Mouse (Mus musculus) splenic B cell, adult 2 months (primary cell): ENCODE measurements around the gene Zfp273.
"Not testable (repeated sequence)": the region's sequence is repeated elsewhere in the genome, so short reads cannot be mapped to it uniquely, and the experiment has no call there.

Source experiments
- DNase-seq: peaks from one replicate; pipeline ENCODE4 v3.0.0-alpha.2; 2011; ENCODE audit warnings: low read depth, low spot score
- H3K27me3 ChIP-seq: 2 replicates; pipeline ENCODE4 v1.6.1; 2012; ENCODE audit warnings: mild to moderate bottlenecking, low read length, moderate library complexity, mixed read lengths; ENCODE audit not compliant: control insufficient read depth, poor library complexity, insufficient read depth, severe bottlenecking
- H3K36me3 ChIP-seq: 2 replicates; pipeline ENCODE4 v1.6.1; 2012; ENCODE audit warnings: mild to moderate bottlenecking, low read length, moderate library complexity, mixed read lengths; ENCODE audit not compliant: control insufficient read depth, poor library complexity, insufficient read depth, severe bottlenecking

The Zfp273 gene

DNA sequence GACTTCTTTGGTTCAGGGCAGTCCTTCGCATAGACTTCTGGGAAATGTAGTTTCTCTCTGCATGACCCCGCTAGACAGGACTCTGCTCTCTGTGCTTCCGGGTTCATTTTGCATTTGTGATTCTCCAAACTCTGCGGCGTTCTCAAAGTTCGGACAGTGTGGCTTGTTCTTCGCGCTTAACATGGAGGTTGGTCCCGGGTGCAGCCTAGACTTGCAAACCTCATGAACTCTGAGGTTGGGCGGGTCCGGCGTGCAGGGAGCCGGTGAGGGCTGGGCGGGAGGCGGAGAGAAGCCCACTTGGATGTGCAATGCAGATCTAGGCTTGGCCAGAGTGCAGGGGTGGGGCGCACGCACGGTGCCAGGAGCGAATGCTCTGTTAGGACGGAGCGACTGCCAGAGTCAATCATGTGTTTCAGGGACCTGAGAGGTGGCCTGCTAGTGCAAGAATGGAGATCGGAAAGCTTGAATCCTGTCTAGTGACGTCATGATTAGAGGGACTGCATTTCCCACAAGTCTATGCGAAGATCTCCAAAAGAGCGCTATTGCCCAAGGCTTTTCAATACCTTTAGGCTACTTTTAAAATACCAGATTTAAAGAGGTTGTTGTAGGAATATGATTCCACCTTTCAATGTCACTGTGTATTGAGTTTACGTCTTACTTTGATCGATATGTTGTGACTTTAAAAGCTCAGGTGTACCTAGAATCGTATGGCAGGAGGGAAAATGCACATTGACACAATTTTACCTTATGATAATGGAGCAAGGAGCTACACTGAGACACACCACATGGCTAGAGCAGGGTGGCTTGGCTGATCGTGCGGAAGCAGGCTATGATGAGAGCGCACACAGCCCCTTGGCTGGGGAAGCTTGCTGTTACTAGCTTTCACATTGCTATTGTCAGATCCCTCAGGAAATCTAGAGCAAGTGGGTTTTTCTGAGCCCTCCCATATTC, at the start of gene Zfp273:
Gene Zfp273, plus strand, starts transcription at position 31 of the 951 bp plus-strand sequence.
- no peaks in the 10 kb centered on the region for H3K27me3 ChIP-seq
- peak; percentile 87 for DNase-seq
- H3K36me3 ChIP-seq: no peaks in the 10 kb centered on the region

DNA sequence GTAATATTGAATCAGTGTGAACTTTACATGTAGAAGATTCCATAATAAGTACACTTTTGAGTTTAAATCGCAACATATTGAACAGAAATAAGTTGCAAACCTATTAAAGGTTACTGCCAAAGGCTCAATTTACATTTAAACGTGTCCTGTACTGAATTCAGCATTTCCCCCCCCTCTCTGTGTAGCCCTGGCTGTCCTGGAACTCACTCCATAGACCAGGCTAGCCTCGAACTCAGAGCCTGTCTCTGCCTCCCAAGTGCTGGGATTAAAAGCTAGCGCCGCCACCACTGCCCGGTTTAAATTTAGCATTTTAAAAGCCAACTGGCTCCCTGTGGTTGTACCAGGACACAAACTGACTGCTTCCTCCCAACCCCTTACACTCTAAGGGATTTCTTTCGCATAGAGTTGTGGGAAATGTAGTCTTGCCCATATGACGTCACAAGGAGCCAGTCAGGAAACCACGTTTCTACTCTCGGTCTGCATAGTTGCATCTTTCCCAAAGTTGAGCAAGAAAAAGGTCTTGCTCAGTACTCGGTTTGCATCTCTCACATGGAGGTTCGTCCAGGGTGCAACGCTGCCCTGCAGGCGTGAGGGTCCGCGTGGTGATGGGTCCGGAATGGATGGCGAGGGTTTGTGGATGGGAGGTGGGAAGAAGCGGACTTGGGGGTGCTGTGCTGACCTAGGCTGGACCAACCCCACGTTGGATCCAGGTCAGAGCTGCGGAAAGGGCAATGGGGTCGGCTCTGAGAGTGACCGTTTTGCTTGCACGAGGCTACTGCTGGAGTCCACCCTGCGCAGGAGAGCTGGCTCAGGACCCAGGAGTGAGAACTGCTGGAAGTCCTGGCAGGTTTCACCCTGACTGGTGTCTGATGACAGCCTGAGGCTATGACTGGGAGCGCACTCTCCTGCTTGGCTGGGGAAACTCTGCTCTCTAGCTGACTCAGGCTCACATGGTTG, 34.0 kb upstream of the Zfp273 start, which contains the start of gene Zfp493:
Gene Zfp493, plus strand, starts transcription at position 429 of the 957 bp plus-strand sequence.
- Histone ChIP-seq H3K27me3 (no peaks in the 10 kb centered on the region), H3K36me3 (no peaks in the 10 kb centered on the region)
- peak; percentile 77 for DNase-seq

DNA sequence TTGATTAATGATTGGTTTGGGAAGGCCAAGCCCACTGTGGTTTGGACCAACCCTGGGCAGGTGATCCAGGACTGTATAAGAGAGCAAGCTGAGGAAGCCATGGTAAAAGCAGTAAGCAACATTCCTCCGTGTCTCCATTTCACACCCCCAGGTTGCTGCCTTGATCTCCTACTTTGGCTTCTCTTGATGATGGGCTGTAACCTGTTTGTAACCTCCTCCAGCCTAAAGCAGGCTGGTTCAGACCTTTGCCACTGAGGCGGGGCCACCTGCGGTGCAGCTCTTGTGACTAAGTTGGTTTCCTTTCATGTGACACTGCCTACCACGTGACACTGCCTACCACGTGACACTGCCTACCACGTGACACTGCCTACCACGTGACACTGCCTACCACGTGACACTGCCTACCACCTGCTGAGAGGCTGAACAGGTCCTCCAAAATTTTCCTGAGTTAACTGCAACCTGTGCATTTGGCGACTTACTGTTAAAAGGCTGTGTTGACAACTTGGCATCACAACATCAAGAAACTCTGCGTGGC, 21.6 kb upstream of the Zfp273 start:
- Histone ChIP-seq H3K36me3 (0 out of 2 replicates have a peak, but pooled peaks cover 3% of the 10 kb centered on the region), H3K27me3 (no peaks in the 10 kb centered on the region)
- DNase-seq: no peak

DNA sequence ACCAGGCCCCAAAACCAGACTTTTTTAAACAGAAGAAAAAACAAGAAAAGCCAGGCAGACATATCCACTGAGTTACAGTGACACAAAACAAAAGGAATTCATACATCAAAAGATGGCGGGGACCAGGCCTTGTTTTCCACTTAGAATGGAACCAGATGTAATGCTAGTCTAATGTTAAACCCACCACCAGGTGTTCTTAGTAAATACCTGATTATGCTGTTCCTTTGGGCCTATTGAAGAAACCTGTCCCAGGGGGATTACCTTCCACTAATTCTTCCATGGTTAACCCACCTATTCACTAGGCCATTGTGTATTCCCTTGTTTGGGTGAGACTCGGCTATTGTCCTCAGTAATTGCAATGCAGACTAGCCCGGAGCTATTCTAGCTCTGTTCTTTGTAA, 14.9 kb upstream of the Zfp273 start:
- DNase-seq: no peak
- no peaks in the 10 kb centered on the region for H3K27me3 ChIP-seq
- H3K36me3 ChIP-seq: no peaks in the 10 kb centered on the region

DNA sequence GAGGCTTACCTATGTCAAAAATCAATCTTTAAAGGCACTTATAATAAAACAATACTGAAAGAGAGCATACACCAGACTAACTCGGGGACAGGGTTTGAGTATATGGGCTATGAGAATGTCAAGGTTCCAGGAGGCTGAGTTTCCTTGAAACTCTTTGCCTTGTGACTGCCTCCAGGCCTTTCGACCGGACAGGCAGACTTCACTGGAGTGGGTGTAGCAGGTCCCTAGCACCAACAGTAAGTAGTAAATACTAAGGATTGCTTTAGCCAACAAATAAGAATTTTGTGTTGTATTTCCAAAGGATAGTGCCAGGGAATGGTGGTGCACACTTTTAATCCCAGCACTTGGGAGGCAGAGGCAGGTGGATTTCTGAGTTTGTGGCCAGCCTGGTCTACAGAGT, 14.4 kb upstream of the Zfp273 start:
- DNase-seq, H3K27me3 ChIP-seq, H3K36me3 ChIP-seq: not testable (repeated sequence)

DNA sequence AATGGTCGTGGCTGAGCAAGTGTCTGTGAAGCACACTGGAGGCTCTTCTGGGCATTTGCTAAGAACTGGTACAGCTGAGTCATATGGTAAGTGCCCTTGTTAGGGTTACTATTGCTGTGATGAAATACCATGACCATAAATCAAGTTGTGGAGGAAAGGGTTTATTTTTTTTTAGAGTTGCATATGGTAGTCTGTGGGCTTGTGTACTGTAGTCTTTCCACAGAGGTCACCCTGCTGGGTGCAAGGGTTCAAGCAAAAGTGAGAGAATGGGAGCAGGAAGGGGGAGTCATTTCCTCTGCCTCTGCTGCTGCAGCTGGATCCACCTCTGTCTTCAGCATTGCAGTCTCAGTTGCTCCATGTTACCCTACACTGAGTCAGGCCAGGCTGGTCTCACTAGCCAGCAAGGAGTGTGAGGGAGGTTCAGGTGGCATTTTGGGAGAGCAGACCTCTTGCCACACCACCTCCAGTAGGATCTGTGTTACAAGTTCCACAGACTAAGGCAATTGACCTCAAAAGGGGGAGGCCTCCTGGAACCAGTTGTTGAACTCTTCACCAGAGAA, 1.8 kb upstream of the Zfp273 start:
- no peak for DNase-seq
- H3K27me3 ChIP-seq: no peaks in the 10 kb centered on the region
- H3K36me3 ChIP-seq: no peaks in the 10 kb centered on the region

DNA sequence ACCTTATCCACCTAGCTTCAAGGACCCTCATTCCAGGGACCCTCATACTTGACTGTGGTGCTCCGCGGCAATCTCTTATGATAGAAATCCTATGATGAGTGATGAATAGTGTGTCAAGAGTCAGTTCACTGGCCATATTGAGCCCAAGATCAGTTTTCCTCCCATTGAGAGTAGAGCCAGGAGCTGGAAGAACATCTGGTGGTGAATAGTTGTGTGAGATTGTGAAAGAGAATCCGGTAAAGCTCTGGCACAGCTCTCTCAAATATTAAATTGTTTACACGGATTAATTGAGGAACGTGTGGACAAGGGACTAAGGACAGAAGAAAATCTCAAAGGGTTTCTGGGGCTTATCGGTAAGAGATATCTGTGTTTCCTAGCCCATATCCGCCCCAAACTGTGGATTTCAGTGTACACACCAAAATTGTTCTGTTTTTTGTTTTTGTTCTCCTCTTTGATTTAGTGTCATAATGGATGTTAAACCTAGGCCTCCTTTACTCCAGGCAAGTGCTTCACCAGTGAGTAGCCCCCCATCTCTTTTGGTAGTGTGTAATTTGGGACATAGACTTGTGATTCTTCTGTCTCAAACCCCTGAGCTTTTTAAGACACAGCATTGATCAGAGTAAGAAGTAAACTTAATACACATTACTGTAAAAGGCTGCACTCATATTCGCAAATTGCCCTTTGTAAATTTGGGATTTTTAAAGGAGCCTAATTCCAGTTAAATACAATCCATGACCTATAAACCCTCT, 405 bp upstream of the Zfp273 start:
- H3K36me3 ChIP-seq: no peaks in the 10 kb centered on the region
- H3K27me3 ChIP-seq: no peaks in the 10 kb centered on the region
- DNase-seq: no peak

DNA sequence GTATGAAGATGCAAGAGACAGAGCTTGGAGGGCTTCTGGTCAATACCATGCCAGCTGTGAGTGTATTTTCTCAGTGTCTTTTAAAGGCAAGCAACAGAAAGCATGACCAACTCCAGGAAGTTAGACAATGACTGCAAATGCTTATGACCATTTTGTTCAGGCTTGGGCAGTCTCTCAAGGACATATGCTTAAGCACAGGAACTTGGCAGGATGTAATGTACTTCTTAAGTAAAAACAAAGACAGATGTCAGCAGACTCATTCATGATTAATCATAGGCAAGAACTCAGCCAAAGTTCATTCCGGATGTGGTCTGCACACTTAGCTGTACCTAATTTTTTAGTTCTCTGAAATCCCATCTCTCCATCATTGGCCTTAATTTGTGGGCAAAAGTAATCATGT, 5.1 kb downstream of the Zfp273 start:
- no peak for DNase-seq
- Histone ChIP-seq H3K36me3 (0 out of 2 replicates have a peak, but pooled peaks cover 3% of the 10 kb centered on the region), H3K27me3 (no peaks in the 10 kb centered on the region)

DNA sequence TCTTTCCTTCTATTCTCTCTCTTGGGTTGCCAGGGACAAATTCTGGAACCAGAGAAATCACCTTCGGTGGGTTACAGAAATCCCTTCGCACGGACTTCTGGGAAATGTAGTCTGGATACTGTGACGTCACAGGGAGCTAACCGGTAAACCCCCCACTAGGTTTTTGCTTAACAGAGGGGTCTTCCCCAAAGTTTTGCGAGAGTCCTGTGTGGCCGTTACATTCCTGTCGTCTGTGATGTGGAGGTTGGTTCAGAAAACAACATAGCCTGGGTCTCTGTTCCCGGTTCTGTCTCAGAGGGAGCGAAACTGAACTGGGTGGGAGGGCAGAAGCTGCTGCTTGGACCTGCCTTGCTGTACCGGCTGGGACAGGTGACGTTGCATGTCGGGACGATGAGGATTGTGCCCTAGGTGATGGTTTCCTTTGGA, 17.4 kb downstream of the Zfp273 start, which contains the start of gene Gm10037:
Gene Gm10037, plus strand, starts transcription at position 196 of the 426 bp plus-strand sequence.
- peak; percentile 78 for DNase-seq
- H3K27me3 ChIP-seq: no peaks in the 10 kb centered on the region
- no peaks in the 10 kb centered on the region for H3K36me3 ChIP-seq

DNA sequence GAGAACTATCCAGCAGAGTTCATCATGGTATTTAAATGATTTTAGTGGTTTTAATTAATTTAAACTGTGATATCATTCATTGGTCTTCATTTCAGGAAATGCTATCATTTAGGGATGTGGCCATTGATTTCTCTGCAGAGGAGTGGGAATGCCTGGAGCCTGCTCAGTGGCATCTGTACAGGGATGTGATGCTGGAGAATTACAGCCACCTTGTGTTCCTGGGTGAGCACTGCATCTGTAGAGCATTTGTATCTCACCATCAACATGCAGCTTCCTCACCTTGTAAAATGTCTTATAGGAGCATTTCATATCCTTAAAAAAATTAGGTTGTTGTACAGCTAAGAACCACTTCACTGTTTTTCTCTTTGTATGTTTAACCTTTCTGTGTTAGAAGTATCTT, 19.6 kb downstream of the Zfp273 start:
- H3K36me3 ChIP-seq, H3K27me3 ChIP-seq, DNase-seq: not testable (repeated sequence)

DNA sequence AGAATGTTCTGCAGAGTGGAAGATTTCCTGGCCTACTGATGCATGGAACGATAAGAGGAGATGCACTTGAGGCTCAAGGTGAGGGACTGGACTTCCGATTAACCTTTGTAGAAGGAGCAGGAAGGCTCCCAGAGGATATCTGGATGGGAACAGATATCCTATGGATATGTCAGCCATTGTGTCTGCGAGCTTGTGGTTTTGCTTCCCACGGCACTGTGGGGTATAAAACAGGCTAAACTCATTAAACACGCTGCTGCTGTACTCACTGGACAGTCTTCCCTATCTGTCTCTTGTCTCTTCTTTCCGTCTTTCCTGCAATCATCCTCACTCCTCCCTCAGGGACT, 30.2 kb downstream of the Zfp273 start:
- Histone ChIP-seq H3K27me3 (no peaks in the 10 kb centered on the region), H3K36me3 (no peaks in the 10 kb centered on the region)
- no peak for DNase-seq

DNA sequence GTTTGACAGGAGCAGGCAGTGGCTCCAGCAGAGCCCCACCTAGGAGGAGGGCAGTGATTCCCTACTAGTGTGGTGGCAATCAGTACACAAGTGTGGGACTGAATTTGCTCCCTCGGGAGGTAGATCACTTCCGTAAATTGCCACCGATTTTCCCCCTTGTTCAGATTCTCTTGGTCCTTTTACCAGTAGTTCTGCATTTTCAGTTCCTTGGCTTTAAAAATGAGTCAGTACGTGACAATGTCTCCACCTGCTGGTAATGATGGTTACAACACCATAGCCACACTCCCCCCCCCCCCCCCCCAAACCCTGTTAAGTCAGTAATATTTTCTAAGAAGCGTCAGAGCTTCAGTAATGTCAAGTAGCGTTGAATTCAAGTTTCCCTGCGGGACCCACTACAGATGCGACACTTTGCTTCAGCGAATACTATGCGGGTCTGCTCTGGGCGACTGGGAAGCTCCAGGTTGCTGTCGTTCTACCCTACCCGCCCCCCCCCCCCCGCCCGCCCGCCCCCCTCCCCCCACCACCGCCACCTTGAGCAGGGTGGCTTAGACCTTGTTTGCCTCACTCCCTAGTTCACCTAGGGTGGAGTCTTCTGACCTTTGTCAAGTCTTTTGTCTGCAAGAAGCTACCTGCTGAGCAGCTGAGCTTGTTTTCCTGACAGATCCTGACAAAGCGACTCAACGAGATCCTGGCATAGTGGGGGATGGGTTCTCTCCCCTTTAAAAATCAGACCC, 30.7 kb downstream of the Zfp273 start:
- Histone ChIP-seq H3K27me3 (no peaks in the 10 kb centered on the region), H3K36me3 (no peaks in the 10 kb centered on the region)
- peak; percentile 87 for DNase-seq

DNA sequence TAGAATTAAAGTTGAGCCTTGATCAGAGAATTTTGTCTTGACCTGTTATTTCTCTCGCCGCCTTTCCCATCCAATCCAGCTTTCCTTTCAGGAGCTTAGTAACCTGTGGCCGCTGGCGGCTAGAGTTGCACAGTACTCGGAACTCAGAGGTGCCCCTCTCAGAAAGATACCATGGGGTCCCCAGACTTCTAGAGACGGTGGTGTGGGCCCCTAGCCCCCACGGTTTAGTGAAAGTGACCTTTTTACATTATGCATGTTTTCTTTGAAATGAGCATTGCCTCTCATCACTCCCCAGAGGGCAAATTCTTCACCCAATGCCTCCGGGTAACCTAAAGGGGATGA, 31.3 kb downstream of the Zfp273 start:
- DNase-seq: no peak
- Histone ChIP-seq H3K36me3 (no peaks in the 10 kb centered on the region), H3K27me3 (no peaks in the 10 kb centered on the region)
